Mouse (Mus musculus) liver, embryonic 15.5 days (tissue): ENCODE measurements around the gene Mindy4b-ps. TPM values are rescaled to one million over a fixed set of nuclear protein-coding genes. Genes with fewer than 3 reads are reported as not detected.
"Not testable (repeated sequence)": the region's sequence is repeated elsewhere in the genome, so short reads cannot be mapped to it uniquely, and the experiment has no call there.

Source experiments
- ATAC-seq: fragments of 200-750 bp; cut with Nextera tagmentation; 2 replicates; pipeline ENCODE4 v1.8.0; 2017; ENCODE audit warnings: moderate number of reproducible peaks, mild to moderate bottlenecking, moderate library complexity; ENCODE audit not compliant: insufficient read depth
- H3K27ac ChIP-seq: fragments of 300-500 bp; sonication (generic); replicated peaks from 2 replicates; pipeline ENCODE4 v1.5.1; 2015; ENCODE audit warnings: mild to moderate bottlenecking, inconsistent platforms
- H3K27me3 ChIP-seq: fragments of 300-500 bp; sonication (generic); 2 replicates; pipeline ENCODE4 v1.6.1; 2015; ENCODE audit warnings: mild to moderate bottlenecking, inconsistent platforms
- H3K36me3 ChIP-seq: fragments of 300-500 bp; sonication (generic); replicated peaks from 2 replicates; pipeline ENCODE4 v1.6.1; 2015; ENCODE audit warnings: moderate library complexity, mild to moderate bottlenecking, inconsistent platforms
- H3K4me1 ChIP-seq: fragments of 300-500 bp; sonication (generic); replicated peaks from 2 replicates; pipeline ENCODE4 v1.6.1; 2015; ENCODE audit warnings: inconsistent platforms
- H3K4me2 ChIP-seq: fragments of 300-500 bp; sonication (generic); 2 replicates; pipeline ENCODE4 v1.6.1; 2015; ENCODE audit warnings: moderate library complexity, mild to moderate bottlenecking, inconsistent platforms
- H3K4me3 ChIP-seq: fragments of 300-500 bp; sonication (generic); replicated peaks from 2 replicates; pipeline ENCODE4 v1.5.1; 2015; ENCODE audit warnings: mild to moderate bottlenecking, inconsistent platforms
- H3K9ac ChIP-seq: fragments of 300-500 bp; sonication (generic); 2 replicates; pipeline ENCODE4 v1.6.1; 2015; ENCODE audit warnings: moderate library complexity, mild to moderate bottlenecking, inconsistent platforms
- H3K9me3 ChIP-seq: fragments of 300-500 bp; sonication (generic); replicated peaks from 2 replicates; pipeline ENCODE4 v1.6.1; 2016; ENCODE audit warnings: inconsistent platforms
- WGBS: fragments of 180-500 bp; shearing (Covaris S2); methylation state at CpG from one replicate; pipeline ENCODE4 v1.1.7; 2015; ENCODE audit warnings: mixed read lengths; ENCODE audit not compliant: insufficient replicate concordance; 5-methylcytosine and 5-hydroxymethylcytosine counted together
- polyA plus RNA-seq: library from polyadenylated mRNA; unstranded; fragments of >200 nt; fragmentation: Nextera tagmentation; extraction: Ambion mirVana; gene quantifications from 2 replicates; pipeline ENCODE4 v1.2.1, GENCODE M21; 2015

Mindy4b-ps gene
- not detected in 2 replicates for polyA plus RNA-seq

- 46% methylated on average over 4 of the region's 4 CpGs for WGBS
- Histone ChIP-seq H3K27ac (no peak within 1 kb of the TSS), H3K27me3 (no peaks in the 10 kb centered on the region), H3K9me3 (no peaks in the 10 kb centered on the region), H3K4me2 (no peak within 1 kb of the TSS), H3K36me3 (no peaks in the 10 kb centered on the region), H3K4me3 (no peak within 1 kb of the TSS), H3K4me1 (no peaks in the 10 kb centered on the region), H3K9ac (no peak within 1 kb of the TSS)
- no peak for ATAC-seq
Observed at GRCm38 (mm10) chr3:58822211-58822610, at the start of gene Mindy4b-ps. Gene Mindy4b-ps (minus strand): TSS chr3:58822311.

GRCm38 (mm10) chr3:58871882-58872281, 49.8 kb upstream of the Mindy4b-ps start:
- not testable (repeated sequence) for H3K27me3 ChIP-seq, H3K9ac ChIP-seq, H3K4me1 ChIP-seq, H3K4me3 ChIP-seq, ATAC-seq, H3K9me3 ChIP-seq, H3K4me2 ChIP-seq, H3K36me3 ChIP-seq, H3K27ac ChIP-seq
- 32% methylated on average over 2 of the region's 2 CpGs for WGBS

GRCm38 (mm10) chr3:58865690-58866089, 43.6 kb upstream of the Mindy4b-ps start:
- Histone ChIP-seq H3K27me3 (no peaks in the 10 kb centered on the region), H3K9me3 (no peaks in the 10 kb centered on the region), H3K9ac (no peak overlapping the region), H3K36me3 (no peaks in the 10 kb centered on the region), H3K27ac (no peak overlapping the region), H3K4me1 (no peaks in the 10 kb centered on the region), H3K4me3 (no peak overlapping the region), H3K4me2 (no peak overlapping the region)
- 51% methylated on average over 7 of the region's 7 CpGs for WGBS
- ATAC-seq = no peak

- Histone ChIP-seq H3K9ac (no peak overlapping the region), H3K4me2 (no peak overlapping the region), H3K27me3 (no peaks in the 10 kb centered on the region), H3K9me3 (no peaks in the 10 kb centered on the region), H3K27ac (no peak overlapping the region), H3K4me1 (no peaks in the 10 kb centered on the region), H3K4me3 (no peak overlapping the region), H3K36me3 (no peaks in the 10 kb centered on the region)
- no peak for ATAC-seq
- 67% methylated on average over 2 of the region's 2 CpGs for WGBS
Observed at GRCm38 (mm10) chr3:58862976-58863375, 40.9 kb upstream of the Mindy4b-ps start.

- Histone ChIP-seq H3K27me3 (no peaks in the 10 kb centered on the region), H3K4me2 (no peak overlapping the region), H3K4me3 (no peak overlapping the region), H3K9me3 (no peaks in the 10 kb centered on the region), H3K9ac (no peak overlapping the region), H3K27ac (no peak overlapping the region), H3K36me3 (no peaks in the 10 kb centered on the region), H3K4me1 (no peaks in the 10 kb centered on the region)
- no peak for ATAC-seq
- 30% methylated on average over 1 of the region's 1 CpGs for WGBS
Observed at GRCm38 (mm10) chr3:58843415-58843814, 21.3 kb upstream of the Mindy4b-ps start.

GRCm38 (mm10) chr3:58833442-58834160, 11.5 kb upstream of the Mindy4b-ps start:
- no peak overlapping the region for H3K27ac ChIP-seq
- no peak overlapping the region for H3K9ac ChIP-seq
- no peaks in the 10 kb centered on the region for H3K4me1 ChIP-seq
- no peak overlapping the region for H3K4me3 ChIP-seq
- no peak for ATAC-seq
- no peaks in the 10 kb centered on the region for H3K36me3 ChIP-seq
- WGBS = 60% methylated on average over 5 of the region's 5 CpGs
- H3K4me2 ChIP-seq = no peak overlapping the region
- no peaks in the 10 kb centered on the region for H3K9me3 ChIP-seq
- no peaks in the 10 kb centered on the region for H3K27me3 ChIP-seq

GRCm38 (mm10) chr3:58832888-58833287, 10.8 kb upstream of the Mindy4b-ps start:
- no peak for ATAC-seq
- no peaks in the 10 kb centered on the region for H3K27me3 ChIP-seq
- H3K36me3 ChIP-seq = no peaks in the 10 kb centered on the region
- H3K4me2 ChIP-seq = no peak overlapping the region
- no peaks in the 10 kb centered on the region for H3K4me1 ChIP-seq
- H3K27ac ChIP-seq = no peak overlapping the region
- 49% methylated on average over 2 of the region's 2 CpGs for WGBS
- H3K4me3 ChIP-seq = no peak overlapping the region
- no peaks in the 10 kb centered on the region for H3K9me3 ChIP-seq
- no peak overlapping the region for H3K9ac ChIP-seq

GRCm38 (mm10) chr3:58831586-58831985, 9.5 kb upstream of the Mindy4b-ps start:
- WGBS = 53% methylated on average over 5 of the region's 5 CpGs
- Histone ChIP-seq H3K4me2 (no peak overlapping the region), H3K4me3 (no peak overlapping the region), H3K9me3 (no peaks in the 10 kb centered on the region), H3K36me3 (no peaks in the 10 kb centered on the region), H3K27ac (no peak overlapping the region), H3K9ac (no peak overlapping the region), H3K4me1 (no peaks in the 10 kb centered on the region), H3K27me3 (no peaks in the 10 kb centered on the region)
- ATAC-seq = no peak

- Histone ChIP-seq H3K27me3 (no peaks in the 10 kb centered on the region), H3K36me3 (no peaks in the 10 kb centered on the region), H3K4me2 (no peak overlapping the region), H3K4me1 (no peaks in the 10 kb centered on the region), H3K4me3 (no peak overlapping the region), H3K27ac (no peak overlapping the region), H3K9me3 (no peaks in the 10 kb centered on the region), H3K9ac (no peak overlapping the region)
- no peak for ATAC-seq
- WGBS = 55% methylated on average over 1 of the region's 1 CpGs
Observed at GRCm38 (mm10) chr3:58829926-58830325, 7.8 kb upstream of the Mindy4b-ps start.

GRCm38 (mm10) chr3:58828366-58829153, 6.4 kb upstream of the Mindy4b-ps start:
- ATAC-seq = no peak
- Histone ChIP-seq H3K4me2 (no peak overlapping the region), H3K9ac (no peak overlapping the region), H3K4me1 (no peaks in the 10 kb centered on the region), H3K9me3 (no peaks in the 10 kb centered on the region), H3K27ac (no peak overlapping the region), H3K4me3 (no peak overlapping the region), H3K27me3 (no peaks in the 10 kb centered on the region), H3K36me3 (no peaks in the 10 kb centered on the region)
- 62% methylated on average over 14 of the region's 14 CpGs for WGBS

GRCm38 (mm10) chr3:58826266-58826665, 4.2 kb upstream of the Mindy4b-ps start:
- H3K4me3 ChIP-seq = no peak overlapping the region
- no peak overlapping the region for H3K4me2 ChIP-seq
- H3K27ac ChIP-seq = no peak overlapping the region
- no peak overlapping the region for H3K9ac ChIP-seq
- no peaks in the 10 kb centered on the region for H3K27me3 ChIP-seq
- H3K36me3 ChIP-seq = no peaks in the 10 kb centered on the region
- H3K9me3 ChIP-seq = no peaks in the 10 kb centered on the region
- no peak for ATAC-seq
- no peaks in the 10 kb centered on the region for H3K4me1 ChIP-seq
- WGBS = 49% methylated on average over 4 of the region's 4 CpGs
